Mouse (Mus musculus) megakaryocyte, embryonic 14.5 days (primary cell): ENCODE results near the gene Fam198b.

ENCODE experiments used
- FLI1 ChIP-seq: IDR thresholded peaks from 2 replicates; pipeline ENCODE4 v1.6.1; 2012; ENCODE audit warnings: low read length, inconsistent platforms, mixed read lengths
- GATA1 ChIP-seq: IDR thresholded peaks from 3 replicates; pipeline ENCODE4 v1.6.1; 2012; ENCODE audit warnings: mixed read lengths, low read length, inconsistent platforms, borderline replicate concordance

GRCm38 (mm10) chr3:79948151-79948550 lies 63.8 kb downstream of the Fam198b start:
- TF ChIP-seq FLI1, result no peak
- TF ChIP-seq GATA1, result no peak
